In genomic region chr5:43338771-43339475, GRCm38 (mm10) we compare ENCODE assay signal across 10 mouse cellular contexts.
DNase-seq lines count a peak whose midpoint lies in the region; ATAC-seq lines count a peak whose summit lies in the region.
"Had no signal": no experiment of that assay in that cellular context is flagged by ENCODE, and none has a peak within 500 bp of the region (broad histone marks: within the 10 kb centered on the region; RNA-seq: fewer than 3 reads in every experiment).

No protein-coding gene starts in this region.

- H3K9me3 ChIP-seq in intestine, embryonic 14.5 days (ENCODE audit: control insufficient read depth, low read length): no peaks in the 10 kb centered on the region
- H3K9me3 ChIP-seq in intestine, embryonic 16.5 days (ENCODE audit: control insufficient read depth, low read length): no peaks in the 10 kb centered on the region
- H3K9me3 ChIP-seq in hindbrain, embryonic 16.5 days (ENCODE audit: control insufficient read depth, low read length): no peaks in the 10 kb centered on the region
- H3K9me3 ChIP-seq: intestine, embryonic 15.5 days had no signal

- no peaks in the 10 kb centered on the region for H3K4me1 ChIP-seq in intestine, embryonic 14.5 days (replicated peaks; ENCODE audit: control insufficient read depth, insufficient read depth, low read length)
- H3K4me1 ChIP-seq in intestine, embryonic 16.5 days (ENCODE audit: control insufficient read depth, insufficient read depth, low read length): no peaks in the 10 kb centered on the region
- H3K4me1 ChIP-seq in hindbrain, embryonic 16.5 days (ENCODE audit: control insufficient read depth, insufficient read depth, low read depth, low read length): no peaks in the 10 kb centered on the region
- H3K4me1 ChIP-seq: intestine, embryonic 15.5 days had no signal

- no peaks in the 10 kb centered on the region for H3K36me3 ChIP-seq in intestine, embryonic 14.5 days (ENCODE audit: control insufficient read depth, insufficient read depth, low read length)
- no peaks in the 10 kb centered on the region for H3K36me3 ChIP-seq in intestine, embryonic 16.5 days (ENCODE audit: control insufficient read depth, insufficient read depth, low read length)
- no peaks in the 10 kb centered on the region for H3K36me3 ChIP-seq in hindbrain, embryonic 16.5 days (ENCODE audit: control insufficient read depth, insufficient read depth, low read length)
- H3K36me3 ChIP-seq: intestine, embryonic 15.5 days had no signal

- H3K9ac ChIP-seq in intestine, embryonic 14.5 days (ENCODE audit: low read length): no peak overlapping the region
- H3K9ac ChIP-seq in intestine, embryonic 16.5 days (ENCODE audit: low read depth, low read length): no peak overlapping the region
- no peak overlapping the region for H3K9ac ChIP-seq in hindbrain, embryonic 16.5 days (ENCODE audit: low read depth, low read length)
- H3K9ac ChIP-seq: intestine, embryonic 15.5 days; liver, embryonic 14.5 days had no signal

- no peaks in the 10 kb centered on the region for H3K27me3 ChIP-seq in intestine, embryonic 14.5 days (replicated peaks; ENCODE audit: control insufficient read depth, insufficient read depth, low read length)
- no peaks in the 10 kb centered on the region for H3K27me3 ChIP-seq in intestine, embryonic 16.5 days (replicated peaks; ENCODE audit: control insufficient read depth, insufficient read depth, low read length)
- H3K27me3 ChIP-seq in hindbrain, embryonic 16.5 days (replicated peaks; ENCODE audit: control insufficient read depth, insufficient read depth, low read length): no peaks in the 10 kb centered on the region
- H3K27me3 ChIP-seq: intestine, embryonic 15.5 days had no signal

- H3K27ac ChIP-seq in intestine, embryonic 14.5 days (ENCODE audit: low read depth): no peak overlapping the region
- no peak overlapping the region for H3K27ac ChIP-seq in intestine, embryonic 16.5 days (ENCODE audit: low read length)
- H3K27ac ChIP-seq in hindbrain, embryonic 16.5 days (ENCODE audit: low read depth, low read length): no peak overlapping the region
- H3K27ac ChIP-seq: intestine, embryonic 15.5 days; liver, embryonic 14.5 days had no signal

- no peak overlapping the region for H3K4me3 ChIP-seq in intestine, embryonic 14.5 days (ENCODE audit: low read depth, low read length)
- no peak overlapping the region for H3K4me3 ChIP-seq in intestine, embryonic 16.5 days (ENCODE audit: low read length)
- H3K4me3 ChIP-seq in hindbrain, embryonic 16.5 days (ENCODE audit: low read length): no peak overlapping the region
- H3K4me3 ChIP-seq: intestine, embryonic 15.5 days had no signal

- DNase-seq in embryo, embryonic 10 days (ENCODE audit: low spot score): peak; percentile 14
- no peak for DNase-seq in embryo, embryonic 9.5 days (ENCODE audit: extremely low spot score)
- DNase-seq in intestine, embryonic 14.5 days (ENCODE audit: low spot score): peak; percentile 45
- DNase-seq in cerebellum, adult 8-10 months: peak; percentile 83
- DNase-seq in right cerebral cortex, postnatal 25 days: no peak
- no peak for DNase-seq in T-cell, adult 2 months (ENCODE audit: low spot score)

- ATAC-seq in intestine, embryonic 14.5 days (replicated peaks; ENCODE audit: low FRiP score, low TSS enrichment, low read depth): no peak
- no peak for ATAC-seq in intestine, embryonic 16.5 days
- peak; percentile 84 for ATAC-seq in hindbrain, embryonic 16.5 days
- ATAC-seq: intestine, embryonic 15.5 days had no signal

- WGBS in intestine, embryonic 14.5 days: 64% methylated on average over 10 of the region's 10 CpGs
- 68% methylated on average over 10 of the region's 10 CpGs for WGBS in intestine, embryonic 16.5 days
- 26% methylated on average over 10 of the region's 10 CpGs for whole genome bisulfite sequencing in hindbrain, embryonic 16.5 days

- no peak overlapping the region for H3K4me2 ChIP-seq in intestine, embryonic 14.5 days (ENCODE audit: low read length)
- no peak overlapping the region for H3K4me2 ChIP-seq in intestine, embryonic 16.5 days (ENCODE audit: low read depth, low read length)
- no peak overlapping the region; the same call in 1 of the 2 replicates for H3K4me2 ChIP-seq in hindbrain, embryonic 16.5 days (ENCODE audit: low read length)
- H3K4me2 ChIP-seq: intestine, embryonic 15.5 days had no signal

Comparison
In these comparisons a context has a peak if more than half of its experiments do, and no peak if none do; other contexts are left out.
1. DNase-seq: peak in embryo, embryonic 10 days (single experiment), intestine, embryonic 14.5 days (single experiment) and cerebellum, adult 8-10 months (single experiment); none in embryo, embryonic 9.5 days (single experiment), right cerebral cortex, postnatal 25 days (single experiment) and T-cell, adult 2 months (single experiment).